Mouse (Mus musculus) gastrocnemius, postnatal 36 days (tissue): ENCODE measurements at regions not wholly inside any gene's neighbourhood (a gene's known extent, or its start where the extent isn't known, plus 50 kb on each side); places are given as distances from the start of the nearest gene placed in this dataset.

Experiments
- DNase-seq, 2 experiments: peaks; one replicate each; pipeline ENCODE4 v3.0.0; 2022
- intact Hi-C: fragments of 180-260 bp; cut with DNase I; formaldehyde crosslinking; loops from one replicate; pipeline ENCODE4 v1.15.1; 2025

DNA sequence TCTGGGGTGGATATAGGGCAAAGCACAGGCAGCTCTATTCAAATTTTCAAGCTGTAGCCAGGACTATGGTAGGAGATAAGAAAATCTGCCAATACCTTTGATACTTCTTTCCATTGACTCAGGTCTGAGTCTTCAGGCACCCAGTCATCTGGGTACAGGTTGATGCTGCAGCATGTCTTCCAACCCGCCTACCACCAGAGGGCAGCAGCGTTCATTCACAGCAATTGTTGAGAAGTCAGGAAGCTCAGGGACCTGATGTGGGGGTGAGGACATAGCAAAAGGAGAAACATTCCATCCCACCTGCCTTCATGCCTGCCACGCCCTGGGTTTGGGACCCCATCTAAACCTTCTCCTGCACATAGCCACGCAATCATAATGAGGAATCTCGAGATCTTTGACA, 118.2 kb upstream of the Gm21876 start:
- DNase-seq: peak in 1 of 2 experiments; percentile 20
- intact Hi-C loops: no loop called here

DNA sequence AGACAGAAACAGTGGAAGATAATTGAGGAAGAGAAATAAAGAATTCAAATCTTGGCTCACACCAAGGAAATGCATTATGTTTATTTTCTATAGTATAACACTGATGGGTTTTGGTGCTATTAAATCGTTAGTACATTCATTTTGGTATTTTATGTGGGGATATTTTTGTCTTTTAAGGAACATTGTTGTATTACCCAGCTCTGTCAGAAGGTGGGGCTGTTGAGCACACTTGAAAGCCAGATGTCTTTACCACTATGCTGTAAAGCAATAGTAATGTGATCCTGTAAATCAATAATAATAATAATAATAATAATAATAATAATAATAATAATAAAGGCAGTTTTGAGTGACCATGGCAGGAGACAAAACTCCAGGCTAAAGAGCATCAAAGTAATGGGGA, 120.0 kb upstream of the Gm21876 start:
- no peak for DNase-seq
- intact Hi-C loops: loop anchor here (5.0 kb wide), 1 partner anchor 57 kb away; no protein-coding TSS in a partner anchor

DNA sequence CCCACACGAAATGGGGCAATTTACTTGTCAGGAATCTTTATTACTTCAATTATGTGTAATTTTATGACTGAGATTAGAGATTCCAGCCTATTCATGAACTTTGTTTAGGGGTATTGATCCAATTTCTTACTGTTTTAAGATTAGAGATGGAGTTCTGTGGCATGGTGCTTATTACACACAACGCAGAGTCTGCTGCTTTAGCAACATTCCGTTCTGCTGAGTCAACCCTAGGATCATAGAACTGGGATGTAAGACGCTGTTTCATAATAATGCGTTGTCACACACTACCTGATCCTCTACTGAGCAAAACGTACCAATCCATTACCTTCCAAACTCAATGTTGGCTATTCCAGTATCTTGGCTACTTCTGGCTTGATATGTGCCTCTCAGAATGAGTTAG, 121.9 kb upstream of the Gm21876 start:
- DNase-seq: no peak

DNA sequence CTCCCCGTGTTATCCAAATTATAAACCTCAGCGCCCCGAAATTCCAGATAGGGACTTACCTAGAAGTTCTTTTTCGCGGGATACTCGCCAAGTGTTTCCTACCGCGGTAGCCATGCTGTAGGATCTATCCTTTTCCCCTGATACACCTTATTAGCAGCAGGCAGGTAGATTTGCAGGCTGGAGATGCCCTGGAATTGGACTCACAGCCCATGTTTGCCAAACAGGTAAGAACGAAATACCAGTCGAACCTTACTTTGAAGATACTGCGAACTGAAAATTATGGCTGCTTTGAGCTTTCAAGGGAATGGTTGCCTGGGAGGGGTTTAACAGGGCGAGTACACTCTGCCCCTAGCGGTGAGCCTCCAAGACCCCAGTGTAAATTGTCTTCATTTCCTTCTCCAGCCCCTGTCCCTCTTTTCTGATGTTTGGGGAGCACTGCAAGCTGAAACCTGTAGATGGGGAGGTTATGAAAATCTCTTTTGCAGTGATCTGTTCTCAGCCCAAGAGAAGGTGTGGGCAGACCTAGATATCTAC, 149.8 kb upstream of the Agtr2 start:
- intact Hi-C loops: no loop called here
- no peak for DNase-seq

More for the DNA sequence above, 121.9 kb upstream of the Gm21876 start:
- intact Hi-C loops: loop anchor here (5.0 kb wide), 1 partner anchor 55 kb away; no protein-coding TSS in a partner anchor

DNA sequence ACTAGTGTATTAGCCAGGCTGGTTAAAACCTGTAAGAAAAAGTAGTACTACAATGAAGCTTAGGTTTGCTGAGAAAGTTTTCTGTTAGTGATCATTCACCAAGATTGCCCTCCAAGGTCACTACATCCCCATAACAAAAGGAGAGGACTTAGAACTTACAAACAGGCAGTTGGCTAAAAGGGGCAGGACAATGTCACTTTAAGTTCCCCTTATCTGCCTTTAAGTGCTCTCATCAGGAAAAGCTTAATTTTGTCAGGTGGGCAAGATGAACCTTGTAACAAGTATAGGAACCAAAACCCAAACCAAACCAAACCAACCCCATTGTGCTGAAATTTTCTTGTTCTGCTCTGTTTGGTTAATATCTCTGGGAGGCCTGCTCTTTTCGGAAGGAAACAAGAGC, 139.9 kb upstream of the Agtr2 start:
- intact Hi-C loops: no loop called here
- DNase-seq: no peak

DNA sequence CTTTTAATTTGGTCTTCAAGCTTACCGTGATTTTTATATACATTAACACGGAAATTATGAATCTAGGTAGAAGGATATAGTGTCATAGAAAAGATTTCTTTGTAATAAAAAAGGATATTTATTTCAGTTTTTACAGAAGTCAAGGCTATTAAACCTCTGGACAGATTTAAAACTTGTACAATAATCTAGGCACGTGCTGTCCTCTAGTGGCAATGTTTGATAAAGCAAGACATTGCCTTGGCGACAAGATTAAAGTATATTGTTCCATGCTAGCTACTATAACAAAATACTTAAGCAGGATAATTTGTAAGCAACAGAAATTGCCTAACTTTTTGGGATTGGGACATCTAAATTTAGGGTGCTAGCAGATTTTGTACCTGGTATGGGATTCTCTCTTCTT, 133.8 kb upstream of the Agtr2 start:
- intact Hi-C loops: loop anchor here (5.0 kb wide), 1 partner anchor 53 kb away; no protein-coding TSS in a partner anchor
- DNase-seq: no peak

DNA sequence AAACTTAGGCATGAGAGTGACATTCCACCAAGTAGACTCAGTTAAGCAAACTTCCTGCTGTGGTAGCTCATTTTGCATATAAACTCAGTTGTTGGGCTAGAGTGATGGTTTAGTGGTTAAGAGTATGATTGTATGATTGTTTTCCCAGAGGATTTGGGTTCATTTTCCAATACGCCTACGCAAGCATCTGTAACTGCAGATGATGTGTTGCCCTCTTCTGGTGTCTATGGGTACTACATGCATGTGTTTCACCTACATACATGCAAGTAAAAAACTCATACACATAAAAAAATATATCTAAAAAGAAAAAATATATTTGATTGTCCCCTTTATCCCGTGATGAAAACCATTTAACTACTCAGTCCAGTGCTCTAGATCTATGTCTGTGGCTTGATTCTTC, 132.0 kb upstream of the Agtr2 start:
- no peak for DNase-seq
- intact Hi-C loops: loop anchor here (5.0 kb wide), 1 partner anchor 55 kb away; no protein-coding TSS in a partner anchor

DNA sequence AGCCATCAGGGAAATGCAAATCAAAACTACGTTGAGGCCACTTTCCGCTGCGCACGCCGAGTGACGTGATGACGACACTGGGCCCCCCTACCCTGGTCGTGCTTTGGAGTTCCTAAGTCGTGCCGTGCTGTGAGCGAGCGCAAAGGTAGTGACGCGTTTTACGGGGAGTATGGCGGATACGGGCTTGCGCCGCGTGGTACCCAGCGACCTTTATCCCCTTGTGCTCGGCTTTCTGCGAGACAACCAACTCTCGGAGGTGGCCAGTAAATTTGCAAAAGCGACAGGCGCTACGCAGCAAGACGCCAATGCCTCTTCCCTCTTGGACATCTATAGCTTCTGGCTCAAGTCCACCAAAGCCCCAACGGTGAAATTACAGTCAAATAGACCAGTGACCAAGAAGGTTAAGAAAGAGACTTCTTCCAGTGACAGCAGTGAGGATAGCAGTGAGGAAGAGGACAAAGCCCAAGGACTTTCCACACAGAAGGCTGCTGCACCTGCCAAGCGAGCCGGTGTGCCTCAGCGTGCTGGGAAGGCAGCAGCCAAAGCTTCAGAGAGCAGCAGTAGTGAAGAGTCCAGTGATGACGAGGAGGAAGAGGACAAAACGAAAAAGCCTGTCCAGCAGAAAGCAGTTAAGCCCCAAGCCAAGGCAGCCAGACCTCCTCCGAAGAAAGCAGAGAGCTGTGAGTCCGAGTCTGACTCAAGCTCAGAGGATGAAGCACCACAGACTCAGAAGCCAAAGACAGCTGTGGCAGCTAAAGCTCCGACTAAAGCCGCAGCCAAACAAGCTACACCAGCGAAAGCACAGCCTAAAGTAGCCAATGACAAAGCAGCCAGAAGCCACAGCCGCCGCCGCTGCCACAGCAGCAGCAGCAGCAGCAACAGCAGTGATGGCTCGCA, 123.3 kb upstream of the Agtr2 start:
- no peak for DNase-seq

DNA sequence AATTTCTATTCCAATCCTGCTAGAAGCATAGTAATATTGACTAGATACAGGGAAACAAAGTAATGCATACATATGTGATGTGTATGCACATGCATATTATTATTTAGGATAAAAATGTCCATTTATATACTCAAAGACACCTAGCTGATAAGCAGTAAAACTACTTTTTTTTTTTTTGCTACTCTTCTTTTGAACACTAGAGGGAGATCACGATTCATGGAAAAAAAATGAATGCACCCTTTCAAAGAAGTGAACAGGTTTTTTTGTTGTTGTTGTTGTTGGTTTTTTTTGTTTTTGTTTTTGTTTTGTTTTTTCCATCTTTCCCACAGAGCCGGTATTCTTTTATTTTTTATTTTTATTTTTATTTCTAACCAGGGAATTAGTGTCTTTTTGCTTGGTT, 99.1 kb upstream of the Agtr2 start:
- intact Hi-C loops: no loop called here

More for the DNA sequence above, 123.3 kb upstream of the Agtr2 start:
- intact Hi-C loops: no loop called here

DNA sequence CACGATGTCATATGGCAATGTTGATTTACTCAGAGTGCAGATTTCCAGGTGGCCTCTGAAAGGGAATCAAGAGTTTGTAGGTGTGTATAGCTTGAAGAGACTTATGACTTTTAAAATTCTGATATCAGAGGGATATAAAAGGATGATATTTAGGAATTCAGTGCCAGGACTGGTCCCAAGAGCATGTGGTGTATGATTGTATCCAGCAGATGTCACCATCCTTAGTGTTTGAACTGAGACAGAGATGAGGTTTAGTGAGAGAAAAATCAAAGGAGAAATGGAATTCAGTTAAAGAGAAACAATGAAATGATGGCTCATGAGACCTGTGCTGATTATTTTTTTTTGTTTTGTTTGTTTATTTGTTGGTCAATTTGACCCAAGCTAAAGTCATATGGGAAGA, 94.4 kb upstream of the Agtr2 start:
- no peak for DNase-seq
- intact Hi-C loops: loop anchor here (10.0 kb wide), 1 partner anchor 105 kb away; no protein-coding TSS in a partner anchor

More for the DNA sequence above, 99.1 kb upstream of the Agtr2 start:
- no peak for DNase-seq

DNA sequence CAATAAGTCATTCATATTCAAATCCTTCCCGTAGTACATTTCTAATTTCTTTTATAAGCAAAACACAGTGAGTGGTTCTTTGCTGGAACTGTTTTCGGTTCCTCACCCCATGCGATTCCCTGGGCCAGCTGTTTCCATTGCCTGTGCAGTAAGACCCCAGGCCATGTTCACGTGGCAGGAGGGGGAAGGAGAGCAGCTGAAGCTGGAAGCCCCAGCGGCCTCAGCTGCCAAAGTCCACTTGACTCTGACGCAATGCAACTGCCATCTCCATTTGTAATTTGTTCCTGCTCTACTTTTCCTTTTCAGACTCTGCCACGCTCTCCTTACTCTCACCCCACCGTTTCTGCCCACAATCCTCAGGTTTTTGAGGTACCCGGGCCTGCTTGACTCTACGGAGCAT, 91.1 kb upstream of the Agtr2 start:
- intact Hi-C loops: loop anchor here (10.0 kb wide), 1 partner anchor 102 kb away; no protein-coding TSS in a partner anchor
- peak; percentile 9 to 21 for DNase-seq

DNA sequence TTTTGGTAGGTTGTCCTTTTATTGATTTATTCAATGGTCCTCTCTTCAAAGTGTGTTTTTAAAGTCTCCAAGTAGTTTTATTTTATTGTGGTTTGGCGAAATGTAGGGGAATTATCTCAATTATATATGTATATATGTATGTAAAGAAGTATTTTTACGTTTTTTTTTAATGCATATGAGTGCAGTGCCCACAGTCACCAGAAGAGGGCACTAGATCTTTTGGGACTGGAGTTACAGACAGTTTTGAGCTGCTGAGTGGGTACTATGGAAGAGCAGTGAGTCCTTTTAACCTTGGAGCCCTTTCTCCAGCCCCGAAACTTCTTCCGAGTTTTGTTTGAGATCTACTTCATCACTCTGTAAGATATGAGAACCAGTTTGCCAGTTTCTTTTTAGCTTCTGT, 59.5 kb upstream of the Agtr2 start:
- no peak for DNase-seq
- intact Hi-C loops: no loop called here

DNA sequence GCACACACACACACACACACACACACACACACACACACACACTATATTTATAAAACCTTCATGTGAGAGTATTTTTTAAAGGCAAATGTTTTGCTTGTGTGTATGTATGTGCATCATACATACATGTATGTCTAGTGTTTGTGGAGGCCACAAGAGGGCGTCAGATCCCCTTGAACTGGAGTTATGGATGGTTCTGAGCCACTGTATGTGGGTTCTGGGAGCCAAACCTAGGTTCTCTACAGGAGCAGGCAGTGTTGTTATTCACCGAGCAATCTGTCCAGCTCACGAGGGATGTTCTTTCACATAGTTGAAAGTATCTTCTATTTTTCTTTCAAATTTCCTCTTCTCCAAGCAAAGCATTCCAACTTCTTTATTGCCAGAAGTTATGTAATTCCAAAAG, 56.3 kb upstream of the Agtr2 start:
- DNase-seq: no peak
- intact Hi-C loops: no loop called here

DNA sequence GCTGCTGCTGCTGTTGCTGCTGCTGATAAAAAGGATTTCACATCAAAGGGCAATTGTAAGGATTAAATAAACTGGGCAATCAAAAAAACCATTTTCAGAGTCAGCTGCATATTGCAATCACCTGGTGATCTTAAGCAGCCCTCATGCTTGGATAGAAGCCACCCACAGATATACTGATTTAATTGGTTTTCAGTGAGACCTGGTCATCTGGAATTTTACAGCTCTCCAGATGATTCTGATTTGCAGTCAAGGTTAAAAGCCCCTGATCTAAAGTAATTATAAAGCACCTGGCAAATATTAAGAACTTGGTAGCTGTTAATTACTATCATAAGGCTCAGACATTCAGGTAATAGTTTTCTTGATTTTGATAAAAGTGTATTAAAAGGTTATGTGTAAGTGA, 50.8 kb upstream of the Agtr2 start:
- intact Hi-C loops: no loop called here
- no peak for DNase-seq
